Mouse (Mus musculus): ENCODE data around the gene Bmp6.

GRCm38 (mm10) chr13:38533461-38533860 is 188.6 kb downstream of the Bmp6 start:
- TF ChIP-seq POLR2A (IDR thresholded peaks at IDR 0.05; ENCODE audit: low read depth, low read length) (no peak), CTCF (IDR thresholded peaks at IDR 0.05; ENCODE audit: borderline replicate concordance, insufficient read depth, low read length) (no peak)
